Mouse (Mus musculus) neural tube, embryonic 13.5 days (tissue): ENCODE results near the gene Tspan9. TPM values are rescaled to one million over a fixed set of nuclear protein-coding genes. Genes with fewer than 3 reads are reported as not detected.
A peak's percentile ranks its signal among the peaks of the same experiment; 100 is the strongest.

Experiments
- ATAC-seq: fragments of 200-750 bp; cut with Nextera tagmentation; 2 replicates; pipeline ENCODE4 v1.8.0; 2017; ENCODE audit warnings: low read depth, mild to moderate bottlenecking, moderate TSS enrichment, moderate library complexity
- H3K27ac ChIP-seq: fragments of 300-500 bp; sonication (generic); replicated peaks from 2 replicates; pipeline ENCODE4 v1.5.1; 2015; ENCODE audit warnings: moderate library complexity, mild to moderate bottlenecking, inconsistent platforms
- H3K27me3 ChIP-seq: fragments of 300-500 bp; sonication (generic); 2 replicates; pipeline ENCODE4 v1.6.1; 2015; ENCODE audit warnings: mild to moderate bottlenecking, inconsistent platforms
- H3K36me3 ChIP-seq: fragments of 300-500 bp; sonication (generic); 2 replicates; pipeline ENCODE4 v1.6.1; 2015; ENCODE audit warnings: mild to moderate bottlenecking, inconsistent platforms
- H3K4me1 ChIP-seq: fragments of 300-500 bp; sonication (generic); replicated peaks from 2 replicates; pipeline ENCODE4 v1.6.1; 2015; ENCODE audit warnings: inconsistent platforms
- H3K4me2 ChIP-seq: fragments of 300-500 bp; sonication (generic); 2 replicates; pipeline ENCODE4 v1.6.1; 2015; ENCODE audit warnings: inconsistent platforms, mild to moderate bottlenecking, moderate library complexity
- H3K4me3 ChIP-seq: fragments of 300-500 bp; sonication (generic); 2 replicates; pipeline ENCODE4 v1.5.1; 2015; ENCODE audit warnings: mild to moderate bottlenecking, inconsistent platforms
- H3K9ac ChIP-seq: fragments of 300-500 bp; sonication (generic); 2 replicates; pipeline ENCODE4 v1.6.1; 2015; ENCODE audit warnings: moderate library complexity, mild to moderate bottlenecking, inconsistent platforms
- H3K9me3 ChIP-seq: fragments of 300-500 bp; sonication (generic); 2 replicates; pipeline ENCODE4 v1.6.1; 2016; ENCODE audit warnings: inconsistent platforms
- WGBS: fragments of 180-500 bp; shearing (Covaris S2); methylation state at CpG from one replicate; pipeline ENCODE4 v1.1.7; 2015; 5-methylcytosine and 5-hydroxymethylcytosine counted together
- polyA plus RNA-seq: library from polyadenylated mRNA; unstranded; fragments of >200 nt; fragmentation: Nextera tagmentation; extraction: Ambion mirVana; gene quantifications from 2 replicates; pipeline ENCODE4 v1.2.1, GENCODE M21; 2015

Gene Tspan9
- polyA plus RNA-seq, 1 experiment from 2014 or later: 38.5 TPM

DNA sequence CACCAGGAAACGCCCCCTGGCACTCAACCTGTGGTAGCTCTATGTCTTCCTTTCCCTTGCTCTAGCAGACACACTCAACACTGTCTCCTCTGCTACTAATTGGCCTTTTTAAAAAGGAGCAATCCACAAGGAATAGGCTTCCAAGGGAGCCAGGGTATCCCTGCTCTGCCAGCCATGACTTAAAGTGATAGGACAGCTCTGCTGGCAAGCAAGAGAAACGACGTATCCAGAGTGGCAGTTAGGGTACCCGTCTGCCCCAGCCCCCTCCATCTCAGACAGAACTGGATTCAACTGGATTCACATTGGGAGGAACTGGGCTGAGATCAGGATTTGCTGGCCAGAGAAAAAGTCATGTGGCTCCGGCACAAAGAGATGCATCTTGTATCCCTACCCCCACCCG lies 112.9 kb downstream of the Tspan9 start:
- no peak overlapping the region for H3K4me3 ChIP-seq
- ATAC-seq: no peak
- WGBS: 74% methylated on average over 6 of the region's 6 CpGs
- H3K27ac ChIP-seq: no peak overlapping the region
- H3K4me2 ChIP-seq: no peak overlapping the region
- no peak overlapping the region for H3K9ac ChIP-seq
- H3K9me3 ChIP-seq: no peaks in the 10 kb centered on the region
- peaks cover 43% of the 10 kb centered on the region for H3K4me1 ChIP-seq
- no peaks in the 10 kb centered on the region for H3K36me3 ChIP-seq
- peaks cover 14% of the 10 kb centered on the region for H3K27me3 ChIP-seq

GRCm38 (mm10) chr6:128029517-128030348 lies 113.7 kb downstream of the Tspan9 start:
- Histone ChIP-seq H3K4me2 (no peak overlapping the region), H3K9me3 (no peaks in the 10 kb centered on the region), H3K36me3 (no peaks in the 10 kb centered on the region), H3K9ac (no peak overlapping the region), H3K27ac (no peak overlapping the region), H3K4me1 (peaks cover 38% of the 10 kb centered on the region), H3K27me3 (peaks cover 14% of the 10 kb centered on the region), H3K4me3 (no peak overlapping the region)
- 89% methylated on average over 9 of the region's 9 CpGs for WGBS
- no peak for ATAC-seq

- Histone ChIP-seq H3K27me3 (peaks cover 8% of the 10 kb centered on the region), H3K4me3 (no peak overlapping the region), H3K36me3 (no peaks in the 10 kb centered on the region), H3K4me2 (no peak overlapping the region), H3K9me3 (no peaks in the 10 kb centered on the region), H3K4me1 (peaks cover 24% of the 10 kb centered on the region), H3K27ac (no peak overlapping the region), H3K9ac (no peak overlapping the region)
- 26% methylated on average over 10 of the region's 10 CpGs for WGBS
- no peak for ATAC-seq
These were observed 115.1 kb downstream of the Tspan9 start for GRCm38 (mm10) chr6:128028116-128028940.

DNA sequence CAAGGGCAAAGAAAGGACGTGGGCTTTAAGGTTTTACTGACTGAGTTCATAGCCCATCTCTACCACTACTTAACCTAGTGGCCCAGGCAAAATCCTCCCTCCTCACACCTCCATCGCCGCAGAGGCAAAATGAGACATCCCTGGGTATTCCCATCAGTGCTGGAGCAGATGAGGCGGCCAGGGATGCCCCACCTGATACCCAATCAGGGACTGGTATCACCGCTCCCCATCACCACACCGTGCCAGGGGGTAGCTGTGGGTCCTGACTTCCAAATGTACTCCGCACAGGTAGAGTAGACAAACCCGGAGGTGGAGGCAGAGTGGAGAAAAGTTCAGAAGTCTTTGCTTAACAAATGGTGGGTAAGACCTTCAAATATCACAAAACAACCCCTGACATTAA lies 117.4 kb downstream of the Tspan9 start:
- WGBS: 85% methylated on average over 8 of the region's 8 CpGs
- Histone ChIP-seq H3K27me3 (no peaks in the 10 kb centered on the region), H3K4me1 (peaks cover 33% of the 10 kb centered on the region), H3K36me3 (no peaks in the 10 kb centered on the region), H3K9me3 (no peaks in the 10 kb centered on the region), H3K27ac (no peak overlapping the region), H3K9ac (no peak overlapping the region), H3K4me2 (no peak overlapping the region), H3K4me3 (no peak overlapping the region)
- ATAC-seq: no peak

GRCm38 (mm10) chr6:128025581-128025980 lies 117.8 kb downstream of the Tspan9 start:
- H3K9ac ChIP-seq: no peak overlapping the region
- H3K36me3 ChIP-seq: no peaks in the 10 kb centered on the region
- no peaks in the 10 kb centered on the region for H3K9me3 ChIP-seq
- H3K4me3 ChIP-seq: no peak overlapping the region
- no peak overlapping the region for H3K27ac ChIP-seq
- WGBS: 79% methylated on average over 13 of the region's 13 CpGs
- no peak for ATAC-seq
- H3K27me3 ChIP-seq: no peaks in the 10 kb centered on the region
- peaks cover 37% of the 10 kb centered on the region for H3K4me1 ChIP-seq
- no peak overlapping the region for H3K4me2 ChIP-seq

DNA sequence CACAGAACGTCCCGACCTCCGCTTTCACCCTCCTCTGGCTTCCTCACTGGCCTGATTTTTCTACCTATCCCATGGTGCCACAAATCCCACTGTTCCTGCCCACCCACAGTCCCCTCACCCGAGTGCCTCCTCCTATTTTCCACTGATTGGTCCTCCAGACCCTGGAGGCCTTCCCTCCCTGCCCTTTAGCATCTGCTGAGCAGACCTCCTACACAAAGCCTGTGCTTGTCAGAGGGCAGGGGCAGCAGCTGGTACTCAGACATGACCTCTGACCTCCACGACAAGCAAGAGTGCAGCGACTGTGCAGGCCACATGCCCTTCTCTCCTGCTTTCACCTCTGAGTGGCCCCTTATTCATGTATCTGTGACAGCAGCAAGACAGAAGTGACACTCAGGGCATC lies 121.2 kb downstream of the Tspan9 start:
- WGBS: 31% methylated on average over 6 of the region's 6 CpGs
- no peaks in the 10 kb centered on the region for H3K36me3 ChIP-seq
- no peaks in the 10 kb centered on the region for H3K27me3 ChIP-seq
- H3K4me1 ChIP-seq: peaks cover 31% of the 10 kb centered on the region
- H3K9me3 ChIP-seq: no peaks in the 10 kb centered on the region
- no peak overlapping the region for H3K4me3 ChIP-seq
- no peak overlapping the region for H3K9ac ChIP-seq
- ATAC-seq: no peak
- no peak overlapping the region for H3K27ac ChIP-seq
- H3K4me2 ChIP-seq: no peak overlapping the region

- H3K4me2 ChIP-seq: no peak overlapping the region
- H3K27me3 ChIP-seq: no peaks in the 10 kb centered on the region
- no peaks in the 10 kb centered on the region for H3K9me3 ChIP-seq
- H3K36me3 ChIP-seq: no peaks in the 10 kb centered on the region
- H3K4me1 ChIP-seq: peaks cover 31% of the 10 kb centered on the region
- WGBS: 55% methylated on average over 5 of the region's 5 CpGs
- H3K4me3 ChIP-seq: no peak overlapping the region
- ATAC-seq: no peak
- no peak overlapping the region for H3K27ac ChIP-seq
- no peak overlapping the region for H3K9ac ChIP-seq
These were observed 121.5 kb downstream of the Tspan9 start for GRCm38 (mm10) chr6:128021931-128022202.

DNA sequence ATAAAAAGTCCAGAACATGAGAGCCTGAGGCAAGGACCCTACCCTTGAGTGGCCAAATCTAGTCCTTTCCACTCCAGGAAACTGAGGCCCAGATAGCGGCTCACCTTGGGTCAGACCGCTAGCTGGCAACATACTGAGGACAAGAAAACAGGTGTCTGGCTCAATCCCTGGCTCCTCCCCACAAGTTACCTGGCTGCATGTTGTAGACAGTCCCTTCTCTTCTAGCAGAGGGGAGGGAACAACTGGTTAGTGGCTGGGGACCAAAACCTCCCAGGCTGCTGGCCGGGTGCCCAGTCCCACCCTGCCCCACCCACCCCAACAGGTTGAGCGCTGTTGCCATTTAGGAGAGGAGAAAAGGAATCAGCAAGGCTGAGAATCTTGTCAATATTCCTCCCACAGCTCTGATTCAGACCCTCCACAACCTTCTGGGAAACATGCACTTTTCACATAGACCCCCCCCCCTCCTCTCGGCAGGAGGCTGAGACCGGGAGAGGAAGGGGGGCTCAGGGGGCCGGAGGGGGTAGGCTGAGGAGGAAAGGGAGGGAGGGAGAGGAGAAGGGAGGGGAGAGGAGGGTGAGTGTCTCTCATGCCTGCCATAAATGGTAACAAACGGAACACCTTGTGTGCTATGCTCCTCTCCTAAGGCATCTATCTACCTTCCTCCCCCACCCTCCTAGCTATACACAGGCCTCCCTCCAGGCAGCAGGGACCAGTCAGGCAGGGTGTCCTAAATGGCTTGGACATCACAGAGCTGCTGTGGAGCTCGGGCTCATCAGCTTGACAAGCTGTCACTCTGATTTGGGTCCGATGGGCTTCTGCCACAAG lies 122.1 kb downstream of the Tspan9 start:
- 18% methylated on average over 10 of the region's 10 CpGs for WGBS

GRCm38 (mm10) chr6:128020521-128021057 lies 122.8 kb downstream of the Tspan9 start:
- peak overlapping the region; percentile 52; the same call in 1 of the 2 replicates for H3K27ac ChIP-seq
- WGBS: 16% methylated on average over 8 of the region's 8 CpGs
- H3K4me2 ChIP-seq: 0 out of 2 replicates have a peak overlapping the region, but pooled peaks have one; percentile 18

More for the DNA sequence above, 122.1 kb downstream of the Tspan9 start:
- peaks cover 31% of the 10 kb centered on the region for H3K4me1 ChIP-seq
- no peak overlapping the region for H3K4me3 ChIP-seq
- H3K27ac ChIP-seq: 0 out of 2 replicates have a peak overlapping the region, but pooled peaks have one; percentile 52
- peak; percentile 38; the same call in 1 of the 2 replicates for ATAC-seq
- no peaks in the 10 kb centered on the region for H3K27me3 ChIP-seq
- H3K36me3 ChIP-seq: no peaks in the 10 kb centered on the region
- H3K9me3 ChIP-seq: no peaks in the 10 kb centered on the region
- no peak overlapping the region for H3K9ac ChIP-seq
- H3K4me2 ChIP-seq: no peak overlapping the region

GRCm38 (mm10) chr6:128020053-128020452 lies 123.3 kb downstream of the Tspan9 start:
- WGBS: 41% methylated on average over 4 of the region's 4 CpGs
- Histone ChIP-seq H3K9me3 (no peaks in the 10 kb centered on the region), H3K27ac (peak overlapping the region; percentile 52; the same call in 1 of the 2 replicates), H3K4me2 (0 out of 2 replicates have a peak overlapping the region, but pooled peaks have one; percentile 18), H3K9ac (0 out of 2 replicates have a peak overlapping the region, but pooled peaks have one; percentile 12), H3K27me3 (no peaks in the 10 kb centered on the region), H3K4me3 (no peak overlapping the region), H3K4me1 (peaks cover 40% of the 10 kb centered on the region), H3K36me3 (no peaks in the 10 kb centered on the region)
- no peak for ATAC-seq

More at GRCm38 (mm10) chr6:128020521-128021057, 122.8 kb downstream of the Tspan9 start:
- H3K27me3 ChIP-seq: no peaks in the 10 kb centered on the region
- no peaks in the 10 kb centered on the region for H3K36me3 ChIP-seq
- 0 out of 2 replicates have a peak overlapping the region, but pooled peaks have one; percentile 12 for H3K9ac ChIP-seq
- ATAC-seq: peak; percentile 37; the same call in 1 of the 2 replicates
- H3K4me1 ChIP-seq: peaks cover 36% of the 10 kb centered on the region
- H3K4me3 ChIP-seq: no peak overlapping the region
- H3K9me3 ChIP-seq: no peaks in the 10 kb centered on the region

DNA sequence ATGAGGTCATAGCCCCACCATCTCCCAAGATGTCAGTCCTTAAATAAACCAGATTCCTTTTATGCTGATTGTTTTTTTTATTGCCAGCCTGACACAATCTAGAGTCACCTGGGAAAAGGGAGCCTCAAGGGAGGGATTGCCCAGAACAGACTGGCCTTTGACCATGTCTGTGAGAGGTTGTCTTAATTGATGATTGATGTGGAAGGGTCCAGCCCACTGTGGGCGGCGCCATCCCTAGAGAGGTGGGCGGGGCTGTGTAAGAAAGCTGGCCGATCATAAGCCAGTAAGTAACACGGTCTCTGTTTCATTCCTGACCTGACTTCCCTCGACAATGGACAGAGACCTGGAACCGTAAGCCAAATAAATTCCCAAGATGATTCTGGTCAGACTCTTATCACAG lies 124.3 kb downstream of the Tspan9 start:
- Histone ChIP-seq H3K27ac (no peak overlapping the region), H3K4me1 (peaks cover 40% of the 10 kb centered on the region), H3K4me2 (no peak overlapping the region), H3K36me3 (no peaks in the 10 kb centered on the region), H3K27me3 (no peaks in the 10 kb centered on the region), H3K9me3 (no peaks in the 10 kb centered on the region), H3K9ac (no peak overlapping the region), H3K4me3 (no peak overlapping the region)
- 79% methylated on average over 7 of the region's 7 CpGs for WGBS
- no peak for ATAC-seq
